Mouse (Mus musculus): ENCODE results near the gene Hira.
"Not testable (repeated sequence)": the region's sequence is repeated elsewhere in the genome, so short reads cannot be mapped to it uniquely, and the experiment has no call there.

Hira gene

DNA sequence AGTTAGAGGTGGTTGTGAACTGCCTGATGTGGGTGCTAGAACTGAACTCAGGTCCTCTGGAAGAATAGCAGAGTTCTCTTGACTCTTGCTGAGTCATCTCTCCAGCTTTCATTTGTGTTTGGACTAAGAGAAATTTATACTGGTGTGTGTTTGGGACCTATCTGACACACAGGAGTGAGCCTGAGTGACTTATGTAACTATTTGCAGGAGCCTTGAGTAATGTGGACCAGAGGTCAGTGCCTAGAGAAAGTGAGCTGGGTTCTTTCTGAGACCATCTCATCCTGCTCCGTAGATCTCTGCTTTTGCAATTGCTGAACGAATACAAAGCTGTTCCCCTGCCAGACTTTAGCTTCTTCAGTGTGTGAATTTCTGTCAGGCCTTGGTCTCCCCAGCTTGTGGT is 44.9 kb downstream of the Hira start:
- no peak for DNase-seq (ENCODE audit: low read depth, low spot score)

DNA sequence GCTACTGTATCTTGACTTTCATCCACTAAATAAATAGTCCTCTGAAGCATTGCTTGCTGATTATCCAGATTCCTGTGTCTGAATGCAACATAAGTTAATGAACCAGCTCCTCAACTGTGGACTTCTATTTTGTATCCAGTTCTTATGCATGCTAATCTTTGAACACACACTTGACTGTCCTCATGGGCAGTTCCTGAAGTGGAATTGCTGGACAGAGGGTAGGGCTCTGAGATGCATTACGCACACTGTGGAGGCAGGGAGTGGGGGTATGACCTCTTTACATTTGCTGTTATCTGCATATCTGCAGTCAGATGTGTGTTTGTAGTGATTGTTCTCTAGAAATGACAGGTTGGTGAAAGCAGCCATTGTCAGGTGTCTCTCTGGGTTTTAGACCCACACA is 51.1 kb downstream of the Hira start:
- no peak for DNase-seq (ENCODE audit: low read depth, low spot score)

DNA sequence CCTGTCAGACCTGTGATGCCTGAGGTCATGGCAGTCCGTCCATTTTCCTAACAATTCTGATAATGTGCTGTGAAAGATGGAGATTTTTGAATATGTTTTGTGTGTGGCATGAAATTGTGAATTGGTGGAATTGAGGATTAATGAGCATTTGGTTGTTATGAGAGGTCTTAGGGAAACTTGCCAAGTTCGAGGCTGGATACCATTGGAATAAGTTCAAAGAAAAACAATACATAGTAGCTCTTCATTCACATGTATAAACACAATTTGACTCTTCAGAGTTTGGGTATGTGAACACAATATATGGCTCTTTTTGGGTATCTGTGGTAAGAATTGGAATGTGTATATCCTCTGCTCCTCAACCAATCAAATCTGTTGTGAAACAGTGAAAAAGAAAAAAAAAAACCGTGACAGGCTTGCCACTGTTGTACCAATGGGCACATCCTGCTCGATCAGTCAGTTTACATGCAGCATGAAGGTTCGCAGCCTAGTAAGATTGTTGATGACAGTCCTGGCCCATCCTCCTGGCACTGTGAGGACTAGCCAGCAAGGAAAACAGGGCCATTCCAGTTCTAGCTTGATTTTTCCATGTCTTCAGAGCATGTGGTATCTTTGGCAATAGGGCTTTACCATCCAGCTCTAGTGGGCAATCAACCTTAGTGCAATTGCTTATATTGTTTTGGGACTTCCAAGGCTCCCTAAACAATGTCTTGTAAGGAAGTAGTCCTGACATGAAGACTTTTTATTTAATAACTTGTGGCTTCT is 61.7 kb downstream of the Hira start:
- no peak for DNase-seq (ENCODE audit: low read depth, low spot score)

DNA sequence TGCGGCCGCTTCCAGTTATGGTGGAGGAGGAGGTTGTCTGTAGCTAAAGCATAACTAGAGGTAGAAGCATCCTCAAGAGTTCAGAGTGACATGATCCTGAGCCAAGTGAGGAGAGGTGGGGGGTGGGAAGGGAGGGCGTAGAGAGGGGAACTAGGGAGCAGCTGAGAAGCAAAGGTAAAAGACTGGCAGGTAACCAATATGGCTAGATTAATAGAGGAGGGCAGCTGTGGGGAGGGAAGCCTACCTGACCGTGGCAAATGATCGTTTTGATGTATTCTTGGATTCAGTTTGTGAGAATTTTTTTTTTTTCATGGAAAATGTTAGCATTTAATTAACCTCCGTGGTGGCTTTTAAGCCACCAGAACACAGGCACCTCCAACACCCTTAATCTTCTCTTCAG is 67.1 kb downstream of the Hira start:
- DNase-seq (ENCODE audit: low read depth, low spot score): no peak

DNA sequence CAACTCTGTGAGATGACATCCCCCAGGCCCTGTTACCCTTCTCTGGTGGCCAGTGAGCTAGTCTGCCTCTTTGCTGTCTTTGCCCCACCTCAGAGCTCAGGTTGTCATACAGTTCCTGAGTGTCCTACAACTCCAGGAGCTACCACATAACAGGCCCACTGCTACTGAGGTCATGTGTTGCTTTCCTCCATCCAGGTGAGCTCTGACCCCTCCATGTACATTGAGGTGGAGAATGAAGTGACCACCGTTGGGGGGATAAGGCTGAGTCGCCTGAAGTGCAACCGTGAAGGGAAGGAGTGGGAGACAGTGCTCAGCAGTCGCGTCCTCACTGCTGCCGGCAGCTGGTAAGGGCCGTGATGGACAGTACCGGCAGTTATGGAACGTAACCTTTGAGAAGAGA is 72.1 kb downstream of the Hira start:
- no peak for DNase-seq (ENCODE audit: low read depth, low spot score)

DNA sequence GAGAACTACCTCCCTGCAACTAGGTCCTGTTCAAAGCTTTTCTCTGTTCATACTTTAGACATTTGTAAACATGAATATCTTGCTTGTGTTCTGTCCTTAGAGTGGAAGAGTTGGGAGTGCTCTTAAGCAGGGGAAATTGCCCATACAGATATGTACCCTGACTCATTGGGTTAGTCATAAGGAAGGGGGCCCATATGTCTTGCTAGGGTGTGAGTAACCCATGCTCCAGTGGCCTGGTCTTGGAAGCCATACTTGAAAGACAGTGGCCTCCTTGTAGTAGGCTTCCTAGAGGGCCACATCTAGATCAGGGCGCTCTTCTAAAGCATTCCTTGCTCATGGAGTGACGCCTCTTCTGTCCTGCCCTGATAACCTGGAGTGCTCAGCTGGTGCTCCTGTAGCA is 73.5 kb downstream of the Hira start:
- DNase-seq (ENCODE audit: low read depth, low spot score): peak; percentile 61

DNA sequence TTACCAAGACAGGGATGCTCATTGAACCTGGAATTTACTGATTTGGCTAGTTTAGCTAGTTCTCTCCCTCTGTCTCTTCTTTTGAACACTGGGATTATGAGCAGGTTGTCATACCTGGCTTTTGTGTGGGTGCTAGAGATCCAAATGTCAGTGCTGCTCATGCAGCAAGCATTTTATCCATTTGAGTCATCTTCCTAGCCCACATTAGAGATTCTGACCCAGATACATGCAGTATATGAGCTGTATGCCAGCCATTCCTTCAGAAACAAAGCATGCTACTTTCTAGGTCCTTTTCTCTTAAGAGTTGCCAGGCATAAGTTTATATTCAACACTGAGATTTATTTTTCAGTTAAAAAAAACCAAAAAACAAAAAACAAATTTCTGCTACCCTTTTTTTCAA is 76.0 kb downstream of the Hira start:
- no peak for DNase-seq (ENCODE audit: low read depth, low spot score)

DNA sequence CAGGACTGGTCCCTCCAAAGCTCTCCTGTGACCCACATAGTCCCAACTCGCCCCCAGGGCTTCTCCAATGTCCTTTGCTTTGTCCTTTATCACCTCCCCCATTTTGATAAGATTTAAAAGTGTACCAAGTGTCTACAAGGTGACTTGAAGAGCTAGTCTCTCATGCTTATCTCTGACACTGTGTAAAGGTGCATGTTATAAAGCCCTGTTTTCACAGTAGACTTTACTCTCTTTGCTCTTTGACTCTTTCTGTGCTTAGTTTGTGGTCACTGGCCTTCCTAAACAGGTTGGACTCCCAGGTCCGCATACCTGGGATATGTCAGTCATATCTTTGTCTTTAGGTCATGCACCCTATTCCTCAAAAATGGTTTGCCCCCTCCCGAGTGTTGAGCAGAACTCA is 78.2 kb downstream of the Hira start:
- DNase-seq (ENCODE audit: low read depth, low spot score): no peak

DNA sequence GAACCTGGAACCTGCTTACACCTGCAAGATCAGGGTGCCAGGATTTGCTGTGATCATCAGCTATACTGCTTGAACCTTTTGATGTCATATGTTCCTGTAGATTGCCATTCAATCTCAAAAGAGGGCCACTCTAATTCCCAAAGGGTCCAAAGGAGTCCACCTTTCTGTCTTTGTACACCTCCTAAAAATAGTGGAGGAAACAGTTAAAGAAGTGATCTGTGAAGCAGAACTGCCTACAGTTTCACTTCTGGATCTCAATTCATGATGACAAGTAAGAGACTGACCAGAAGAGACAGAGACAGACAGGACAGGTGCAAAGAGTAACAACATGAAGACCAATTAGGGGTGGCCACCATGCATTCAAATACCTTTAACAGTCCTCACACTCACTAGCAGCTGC is 86.6 kb downstream of the Hira start:
- no peak for DNase-seq (ENCODE audit: low read depth, low spot score)

DNA sequence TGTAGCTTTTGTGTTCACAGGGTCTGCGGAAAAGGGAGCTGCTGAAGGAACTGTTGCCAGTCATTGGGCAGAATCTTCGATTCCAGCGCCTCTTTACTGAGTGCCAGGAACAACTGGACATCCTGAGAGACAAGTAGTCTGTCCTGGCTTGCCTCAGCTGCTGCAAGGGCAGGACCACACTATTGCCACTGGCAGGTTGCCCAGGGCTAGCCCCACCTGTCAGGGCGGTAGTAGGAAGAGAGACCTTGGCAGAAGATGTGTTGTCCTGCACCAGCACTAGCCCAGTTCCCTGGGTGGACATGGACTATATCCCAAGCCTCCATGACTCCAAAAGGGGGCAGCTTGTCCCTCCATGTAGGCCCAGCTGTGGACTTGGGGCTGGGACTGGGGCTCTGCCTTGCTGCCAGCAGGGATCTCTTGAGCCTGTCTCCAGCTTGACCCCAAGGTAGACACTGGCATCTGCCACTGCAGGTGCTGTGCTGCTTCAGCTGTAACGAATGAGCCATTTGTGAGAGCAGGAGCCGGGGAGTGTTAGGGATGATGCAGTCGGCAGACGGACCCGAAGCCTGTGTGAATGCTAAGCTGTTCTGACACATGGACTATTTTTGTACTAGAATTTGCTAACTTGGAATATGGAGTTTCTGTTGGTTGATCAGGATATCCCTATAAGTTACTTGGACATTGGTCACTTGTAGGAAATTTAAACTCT is 92.7 kb downstream of the Hira start:
- DNase-seq (ENCODE audit: low read depth, low spot score): no peak

DNA sequence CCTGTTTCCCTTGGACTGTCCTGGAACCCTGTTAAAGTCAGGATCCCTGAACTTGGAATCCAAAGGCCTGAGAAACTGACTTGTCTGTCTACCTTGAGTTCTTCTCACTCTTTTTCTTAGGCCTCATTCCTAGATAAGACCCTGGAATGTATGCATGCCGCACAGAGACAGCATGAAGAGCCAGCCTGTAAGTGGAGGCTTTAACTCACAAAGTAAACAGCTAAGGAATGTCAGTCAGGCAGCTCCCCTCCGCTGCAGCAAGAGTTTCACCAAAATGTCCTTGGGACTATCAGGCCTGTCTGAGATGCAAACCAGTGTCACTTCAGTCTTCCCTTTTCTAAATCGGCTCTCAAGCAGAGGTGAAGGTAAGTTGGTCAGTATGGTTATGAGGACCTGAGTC is 94.0 kb downstream of the Hira start:
- DNase-seq (ENCODE audit: low read depth, low spot score): no peak

DNA sequence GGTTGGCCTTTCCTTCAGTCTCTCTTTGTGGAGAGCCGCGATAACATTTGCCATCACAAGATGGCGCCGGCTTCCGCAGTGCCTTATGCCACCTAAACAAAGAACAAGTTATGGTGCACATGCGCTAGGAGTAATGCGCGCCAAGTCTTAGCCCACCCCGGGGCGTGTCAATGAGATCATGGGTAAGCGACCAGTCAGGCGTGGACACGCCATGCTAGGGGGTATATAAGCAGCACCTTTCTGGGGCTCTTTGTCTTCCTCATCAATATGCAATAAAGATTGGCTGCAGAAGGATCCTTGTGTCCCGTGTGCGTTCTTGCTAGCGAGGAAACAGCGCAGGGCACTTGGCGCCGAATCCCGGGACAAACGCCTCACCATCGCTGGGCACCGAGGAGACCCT is 98.8 kb downstream of the Hira start:
- DNase-seq (ENCODE audit: low read depth, low spot score): not testable (repeated sequence)

DNA sequence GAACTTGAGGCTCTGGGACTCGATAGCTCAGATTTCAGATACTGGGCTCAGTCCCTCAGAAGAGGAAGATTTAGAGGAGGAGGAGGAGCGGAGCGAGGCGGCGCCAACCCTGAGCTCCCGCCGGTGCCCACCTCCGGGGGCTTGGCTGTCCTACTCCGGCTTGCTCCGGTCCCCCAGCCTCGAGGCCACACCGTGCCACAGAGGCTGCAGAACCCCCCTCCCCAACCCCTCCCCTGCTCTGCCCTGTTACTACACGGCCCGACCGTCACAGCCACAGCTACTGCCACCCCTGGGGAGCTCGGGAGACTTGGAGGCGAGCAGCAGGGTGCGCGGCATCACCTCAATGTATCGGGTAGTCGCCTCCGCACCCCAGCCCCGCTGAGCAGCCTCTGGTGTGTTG is 99.5 kb downstream of the Hira start:
- DNase-seq (ENCODE audit: low read depth, low spot score): no peak

DNA sequence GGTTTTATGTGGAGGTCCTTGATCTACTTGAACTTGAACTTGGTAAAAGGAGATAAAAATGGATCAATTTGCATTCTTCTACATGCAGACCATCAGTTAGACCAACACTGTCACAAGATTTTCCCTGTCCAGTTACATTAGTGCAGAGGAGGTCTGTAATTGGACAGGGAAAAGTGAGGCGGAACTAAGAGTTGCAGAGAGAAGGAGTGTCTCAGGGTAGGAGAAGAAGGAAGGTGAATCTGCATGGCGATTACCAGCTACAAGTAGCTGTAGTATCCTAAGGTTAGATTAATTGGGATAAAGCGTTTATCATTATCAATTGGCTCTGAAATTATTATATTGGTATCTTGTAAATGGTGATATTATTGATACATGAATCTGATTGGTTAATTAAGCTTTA is 109.5 kb downstream of the Hira start:
- no peak for DNase-seq (ENCODE audit: low read depth, low spot score)

DNA sequence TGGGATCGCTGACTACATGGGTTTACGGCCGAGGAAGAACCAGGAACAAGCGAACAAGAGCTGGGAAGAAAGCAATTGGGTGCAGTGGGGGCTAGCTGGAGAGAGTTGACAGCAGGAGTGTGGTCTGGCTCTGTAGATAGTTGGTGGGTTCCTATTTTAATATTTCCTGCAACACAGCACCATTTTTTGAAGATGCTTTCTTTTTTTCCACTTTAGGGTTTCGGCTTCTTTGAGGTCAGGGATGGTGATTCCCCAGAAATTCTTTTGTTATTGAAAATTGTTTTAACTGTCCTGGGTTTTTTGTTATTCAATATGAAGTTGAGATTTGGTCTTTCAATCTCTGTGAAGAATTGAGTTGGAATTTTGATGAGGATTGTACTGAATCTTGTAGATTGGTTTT is 110.0 kb downstream of the Hira start:
- DNase-seq (ENCODE audit: low read depth, low spot score): no peak

DNA sequence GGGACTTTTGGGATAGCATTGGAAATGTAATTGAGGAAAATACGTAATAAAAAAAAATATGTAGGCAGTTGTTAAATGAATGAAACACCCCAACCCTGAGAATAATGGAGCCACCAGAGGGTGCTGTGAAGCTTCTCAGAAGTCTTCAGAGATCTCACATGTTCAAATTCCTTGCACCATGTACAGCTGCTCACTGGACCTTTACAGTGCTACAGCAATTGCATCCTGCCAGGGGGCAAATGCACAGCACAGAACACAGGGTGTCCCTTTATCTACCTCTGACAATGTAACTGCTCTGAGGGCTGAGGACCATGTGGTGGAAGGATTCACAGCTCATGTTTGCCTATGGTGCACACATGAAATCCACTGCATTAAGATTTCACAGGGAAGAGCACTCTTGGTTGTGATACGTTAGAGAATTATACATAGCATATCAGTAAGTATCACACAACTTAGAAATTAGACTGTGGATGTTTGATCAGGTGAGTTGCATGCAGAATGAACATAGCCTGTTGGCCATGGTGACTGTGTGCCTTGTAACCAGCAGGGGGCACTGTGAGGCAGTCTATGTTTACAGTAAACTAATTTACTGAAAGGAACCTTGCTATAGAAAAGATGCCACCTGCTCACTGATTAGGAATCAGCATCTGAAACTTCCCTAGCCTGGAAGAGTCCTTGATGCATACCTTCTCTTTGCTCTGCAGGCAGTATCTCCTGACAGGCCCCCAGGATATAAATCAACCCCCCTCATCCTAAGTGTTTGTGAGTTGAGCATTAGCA is 126.0 kb downstream of the Hira start:
- peak; percentile 51 for DNase-seq (ENCODE audit: low read depth, low spot score)

DNA sequence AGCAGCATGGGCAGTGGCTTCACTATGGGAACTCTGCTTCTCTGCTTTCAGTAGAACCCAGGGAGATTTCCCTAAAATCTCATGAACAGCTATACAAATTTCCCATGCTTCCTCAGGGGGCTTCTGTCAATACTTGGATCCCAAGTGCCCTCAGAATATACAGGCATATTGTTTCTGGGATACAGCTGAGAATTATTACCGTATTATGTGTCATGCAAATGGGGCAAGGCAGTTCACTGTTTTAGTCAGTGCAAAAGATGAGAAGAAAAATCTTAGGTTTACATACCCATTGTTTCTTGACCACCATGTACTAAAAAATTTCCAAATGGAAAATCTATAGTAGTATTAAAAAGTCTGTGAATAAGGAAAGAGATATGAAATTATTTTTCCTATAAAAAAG is 126.9 kb downstream of the Hira start:
- DNase-seq (ENCODE audit: low read depth, low spot score): no peak

DNA sequence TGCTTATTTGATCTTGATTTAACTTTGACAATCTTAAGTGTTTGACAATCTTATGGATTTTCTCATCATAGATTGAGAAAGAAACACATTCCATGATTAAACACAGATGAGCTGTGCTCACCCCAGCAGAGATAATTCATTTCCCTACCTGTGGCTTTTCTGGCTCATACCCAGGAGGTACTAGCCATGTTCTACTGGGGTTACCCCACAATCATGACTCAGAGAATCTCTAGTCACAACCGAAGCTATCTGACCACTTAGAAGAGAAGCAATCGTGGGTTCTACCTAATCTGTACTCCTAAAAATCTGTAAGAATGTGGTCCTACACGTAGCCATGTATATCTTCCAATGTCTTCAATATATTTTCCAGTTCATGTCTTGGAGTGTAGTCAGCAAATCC is 128.5 kb downstream of the Hira start:
- no peak for DNase-seq (ENCODE audit: low read depth, low spot score)

DNA sequence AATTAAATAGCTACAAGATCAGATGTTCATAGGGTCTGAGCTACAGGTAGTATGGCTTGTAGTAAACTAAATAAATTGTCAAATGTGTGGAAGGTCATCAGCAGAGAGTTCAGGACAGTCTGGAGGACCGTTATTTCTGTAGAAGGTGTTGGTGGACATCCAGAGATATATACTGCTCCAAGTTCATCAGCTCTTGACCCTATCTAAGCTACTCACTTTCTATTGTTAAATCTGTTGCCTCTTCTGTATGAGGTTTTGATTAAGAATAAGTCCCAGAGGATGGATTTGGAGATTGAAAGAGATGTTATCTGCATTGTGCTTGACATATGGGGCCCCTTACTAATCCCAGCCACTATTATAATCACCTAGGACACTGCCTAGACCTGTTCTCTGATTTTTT is 129.9 kb downstream of the Hira start:
- no peak for DNase-seq (ENCODE audit: low read depth, low spot score)

DNA sequence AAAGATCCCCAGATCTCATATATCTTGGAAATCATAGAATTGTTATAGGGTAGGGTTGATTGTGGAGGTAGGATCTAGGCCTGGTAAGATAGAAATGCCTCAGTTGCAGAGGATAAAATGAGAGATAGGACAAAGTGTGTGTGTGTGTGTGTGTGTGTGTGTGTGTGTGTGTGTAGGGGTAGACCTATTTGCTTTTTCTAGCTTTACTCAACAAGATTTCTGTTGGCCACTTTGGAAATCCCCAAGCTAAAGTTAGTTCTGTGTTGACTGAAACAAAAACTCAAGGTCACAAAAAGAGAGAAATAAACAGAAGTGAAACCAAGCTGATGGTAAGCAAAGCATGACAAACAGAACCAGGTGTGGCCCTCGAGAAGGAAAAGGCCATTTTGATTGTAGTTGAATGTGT is 130.4 kb downstream of the Hira start:
- not testable (repeated sequence) for DNase-seq (ENCODE audit: low read depth, low spot score)

DNA sequence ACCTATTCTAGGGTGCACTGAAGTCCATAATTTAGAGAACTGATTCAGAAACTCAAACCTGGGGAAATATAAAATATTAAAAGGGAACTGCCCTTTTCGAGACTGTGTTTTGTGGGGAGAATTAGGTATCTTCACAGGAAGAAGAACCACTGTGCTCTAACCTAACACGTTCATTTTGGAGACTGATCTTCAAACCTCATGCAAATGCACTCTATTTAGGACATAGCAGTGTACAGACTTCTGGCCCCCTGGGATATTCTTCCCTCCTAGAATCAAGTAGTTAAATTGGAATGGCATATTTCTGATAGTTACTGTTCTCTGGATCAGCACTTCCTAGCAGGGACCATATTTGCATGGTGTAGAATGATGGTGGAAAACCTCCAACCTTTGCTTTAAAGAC is 133.9 kb downstream of the Hira start:
- no peak for DNase-seq (ENCODE audit: low read depth, low spot score)

DNA sequence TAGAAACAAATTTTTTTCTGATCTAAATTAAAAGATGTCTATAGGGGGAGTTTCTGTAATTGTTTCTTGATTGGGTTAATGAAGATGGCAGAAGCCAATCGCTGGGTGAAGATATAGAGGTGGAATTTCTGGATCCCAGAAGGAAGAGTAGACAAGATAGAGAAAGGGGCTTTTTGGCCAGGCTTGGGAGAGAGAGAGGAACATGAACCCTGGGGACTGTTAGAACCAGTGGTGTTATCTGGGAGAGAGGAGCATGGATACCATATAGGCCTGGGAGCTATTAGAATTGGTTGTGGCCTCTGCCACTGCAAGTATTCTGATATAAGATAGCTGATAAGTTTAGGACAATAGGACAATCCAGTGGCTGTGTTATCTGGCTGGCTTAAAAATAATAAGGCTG is 136.7 kb downstream of the Hira start:
- DNase-seq (ENCODE audit: low read depth, low spot score): no peak

DNA sequence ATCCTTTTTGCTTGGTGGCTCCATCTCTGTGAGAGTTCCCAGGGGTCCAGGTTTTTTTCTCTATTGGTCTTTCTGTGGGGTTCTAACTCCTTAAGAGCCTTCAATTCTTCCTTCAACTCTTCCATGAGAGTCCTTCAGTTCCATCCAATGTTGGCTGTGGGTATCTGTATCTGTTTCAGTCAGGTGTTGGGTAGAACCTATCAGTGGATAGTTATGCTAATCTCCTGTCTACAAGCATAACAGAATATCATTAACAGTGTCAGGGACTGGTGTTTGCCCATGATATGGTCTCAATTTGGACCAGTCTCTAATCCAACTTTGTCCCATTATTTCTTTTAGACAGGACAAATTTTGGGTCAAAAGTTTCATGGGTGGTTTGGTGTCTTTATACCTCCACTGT is 137.8 kb downstream of the Hira start:
- no peak for DNase-seq (ENCODE audit: low read depth, low spot score)

Data from 3T3-L1 (cell line).